28 mouse cellular contexts compared by ENCODE assay signal in genomic region chr3:131628931-131629330, GRCm38 (mm10).
"Had no signal": no experiment of that assay in that cellular context is flagged by ENCODE, and none has a peak within 500 bp of the region (broad histone marks: within the 10 kb centered on the region; RNA-seq: fewer than 3 reads in every experiment).

No protein-coding gene starts in this region.

- H3K9ac ChIP-seq: heart, embryonic 12.5 days; hindbrain, embryonic 12.5 days; hindbrain, embryonic 14.5 days; kidney, embryonic 15.5 days; limb, embryonic 12.5 days; liver, embryonic 13.5 days; liver, embryonic 15.5 days had no signal

- H3K4me3 ChIP-seq: gastrocnemius, adult 2 months; heart, embryonic 10.5 days; heart, embryonic 12.5 days; hindbrain, embryonic 10.5 days; hindbrain, embryonic 12.5 days; kidney, embryonic 15.5 days; layer of hippocampus, adult 2 months; left cerebral cortex, adult 2 months; limb, embryonic 10.5 days; limb, embryonic 12.5 days; liver, embryonic 13.5 days; liver, embryonic 15.5 days had no signal

- H3K4me2 ChIP-seq: heart, embryonic 12.5 days; hindbrain, embryonic 12.5 days; hindbrain, embryonic 14.5 days; kidney, embryonic 15.5 days; limb, embryonic 12.5 days; liver, embryonic 11.5 days; liver, embryonic 13.5 days; liver, embryonic 15.5 days had no signal

- H3K4me1 ChIP-seq: heart, embryonic 10.5 days; heart, embryonic 12.5 days; hindbrain, embryonic 10.5 days; hindbrain, embryonic 12.5 days; limb, embryonic 12.5 days; liver, embryonic 13.5 days; liver, embryonic 15.5 days had no signal

- DNase-seq: gastrocnemius, adult 2 months; gastrocnemius, postnatal 10 days; gastrocnemius, postnatal 25 days; heart, adult 18-20 months; heart, postnatal 10 days; heart, postnatal 4 days; kidney, adult 11 months; kidney, adult 2 months; kidney, adult 9 months; kidney, postnatal 14 days; kidney, postnatal 4 days; liver; liver, embryonic 13.5 days had no signal

- H3K9me3 ChIP-seq: heart, embryonic 10.5 days; heart, embryonic 12.5 days; hindbrain, embryonic 10.5 days; hindbrain, embryonic 12.5 days; kidney, embryonic 15.5 days; limb, embryonic 10.5 days; limb, embryonic 12.5 days; liver, embryonic 13.5 days; liver, embryonic 15.5 days had no signal

- H3K27me3 ChIP-seq: heart, embryonic 12.5 days; hindbrain, embryonic 12.5 days; kidney, embryonic 15.5 days; limb, embryonic 12.5 days; liver, embryonic 13.5 days; liver, embryonic 15.5 days had no signal

- ATAC-seq: hindbrain, postnatal 0 days; intestine, embryonic 16.5 days had no signal

- H3K36me3 ChIP-seq: liver, embryonic 13.5 days; liver, embryonic 15.5 days had no signal

- H3K27ac ChIP-seq: gastrocnemius, adult 2 months; heart, embryonic 10.5 days; hindbrain, embryonic 10.5 days; hindbrain, embryonic 12.5 days; hindbrain, embryonic 14.5 days; hindbrain, postnatal 0 days; kidney, embryonic 15.5 days; kidney, postnatal 0 days; layer of hippocampus, adult 2 months; left cerebral cortex, adult 2 months; limb, embryonic 10.5 days; limb, embryonic 12.5 days; liver, embryonic 13.5 days; liver, embryonic 15.5 days had no signal
